Mouse (Mus musculus) small intestine, adult 2 months (tissue): ENCODE results near the gene Msrb2. TPM values are rescaled to one million over a fixed set of nuclear protein-coding genes. Genes with fewer than 3 reads are reported as not detected.
A peak's percentile ranks its signal among the peaks of the same experiment; 100 is the strongest.

Experiments
- H3K27ac ChIP-seq: fragments of 200-500 bp; 2 replicates; pipeline ENCODE4 v1.5.1; 2012; ENCODE audit warnings: low read depth, low read length, control low read depth, inconsistent platforms; ENCODE audit not compliant: insufficient read depth
- H3K27me3 ChIP-seq: fragments of 200-500 bp; 2 replicates; pipeline ENCODE4 v1.6.1; 2012; ENCODE audit warnings: mild to moderate bottlenecking, moderate library complexity, low read length, inconsistent platforms; ENCODE audit not compliant: control insufficient read depth, insufficient read depth
- H3K36me3 ChIP-seq: fragments of 200-500 bp; 2 replicates; pipeline ENCODE4 v1.6.1; 2012; ENCODE audit warnings: mild to moderate bottlenecking, low read length, control low read depth, inconsistent platforms; ENCODE audit not compliant: control insufficient read depth, insufficient read depth
- H3K4me1 ChIP-seq: fragments of 200-500 bp; 2 replicates; pipeline ENCODE4 v1.6.1; 2012; ENCODE audit warnings: low read length, inconsistent platforms, mixed read lengths; ENCODE audit not compliant: control insufficient read depth, insufficient read depth, insufficient read length
- H3K4me3 ChIP-seq: fragments of 200-500 bp; 2 replicates; pipeline ENCODE4 v1.5.1; 2012; ENCODE audit warnings: low read depth, mild to moderate bottlenecking, control low read depth, inconsistent platforms, low read length, moderate library complexity
- CTCF ChIP-seq: fragments of 200-500 bp; IDR thresholded peaks from 2 replicates; pipeline ENCODE4 v1.5.1; 2012; ENCODE audit warnings: low read depth, mild to moderate bottlenecking, control low read depth, inconsistent platforms, low read length, moderate library complexity, mixed read lengths; ENCODE audit not compliant: insufficient replicate concordance, insufficient read length; ENCODE audit errors: extremely low read depth
- POLR2A ChIP-seq: fragments of 200-500 bp; IDR thresholded peaks from 2 replicates; pipeline ENCODE4 v1.6.1; 2012; ENCODE audit warnings: low read depth, mild to moderate bottlenecking, control low read depth, inconsistent platforms, low read length, moderate library complexity
- WGBS: fragments of 180-500 bp; shearing (Covaris S2); methylation state at CpG from one replicate; pipeline ENCODE4 v1.1.7; 2018; 5-methylcytosine and 5-hydroxymethylcytosine counted together
- polyA plus RNA-seq: library from polyadenylated mRNA; depleted of rRNA; stranded (reverse); fragments of >200 nt; gene quantifications from 2 replicates; pipeline ENCODE4 v1.2.3, GENCODE M21; 2012

The Msrb2 gene
- polyA plus RNA-seq, 1 experiment: 1.5 TPM

GRCm38 (mm10) chr2:19414222-19414965 lies 43.2 kb downstream of the Msrb2 start:
- 20% methylated on average over 19 of the region's 19 CpGs for WGBS
- H3K4me3 ChIP-seq: no peak overlapping the region
- no peaks in the 10 kb centered on the region for H3K36me3 ChIP-seq
- peak; percentile 88; the same call in 1 of the 2 replicates for TF ChIP-seq CTCF
- no peak for TF ChIP-seq POLR2A
- H3K27ac ChIP-seq: no peak overlapping the region
- no peaks in the 10 kb centered on the region for H3K4me1 ChIP-seq
- H3K27me3 ChIP-seq: no peaks in the 10 kb centered on the region

GRCm38 (mm10) chr2:19415063-19415521 lies 43.9 kb downstream of the Msrb2 start:
- Histone ChIP-seq H3K36me3 (no peaks in the 10 kb centered on the region), H3K27me3 (no peaks in the 10 kb centered on the region), H3K4me3 (no peak overlapping the region), H3K27ac (no peak overlapping the region), H3K4me1 (no peaks in the 10 kb centered on the region)
- 2% methylated on average over 6 of the region's 6 CpGs for WGBS
- TF ChIP-seq CTCF: peak; percentile 17; the same call in 1 of the 2 replicates
- no peak for TF ChIP-seq POLR2A

GRCm38 (mm10) chr2:19416066-19416465 lies 44.8 kb downstream of the Msrb2 start:
- Histone ChIP-seq H3K27me3 (no peaks in the 10 kb centered on the region), H3K4me3 (no peak overlapping the region), H3K4me1 (no peaks in the 10 kb centered on the region), H3K27ac (no peak overlapping the region), H3K36me3 (no peaks in the 10 kb centered on the region)
- TF ChIP-seq CTCF: no peak
- no peak for TF ChIP-seq POLR2A
- 59% methylated on average over 6 of the region's 6 CpGs for WGBS

DNA sequence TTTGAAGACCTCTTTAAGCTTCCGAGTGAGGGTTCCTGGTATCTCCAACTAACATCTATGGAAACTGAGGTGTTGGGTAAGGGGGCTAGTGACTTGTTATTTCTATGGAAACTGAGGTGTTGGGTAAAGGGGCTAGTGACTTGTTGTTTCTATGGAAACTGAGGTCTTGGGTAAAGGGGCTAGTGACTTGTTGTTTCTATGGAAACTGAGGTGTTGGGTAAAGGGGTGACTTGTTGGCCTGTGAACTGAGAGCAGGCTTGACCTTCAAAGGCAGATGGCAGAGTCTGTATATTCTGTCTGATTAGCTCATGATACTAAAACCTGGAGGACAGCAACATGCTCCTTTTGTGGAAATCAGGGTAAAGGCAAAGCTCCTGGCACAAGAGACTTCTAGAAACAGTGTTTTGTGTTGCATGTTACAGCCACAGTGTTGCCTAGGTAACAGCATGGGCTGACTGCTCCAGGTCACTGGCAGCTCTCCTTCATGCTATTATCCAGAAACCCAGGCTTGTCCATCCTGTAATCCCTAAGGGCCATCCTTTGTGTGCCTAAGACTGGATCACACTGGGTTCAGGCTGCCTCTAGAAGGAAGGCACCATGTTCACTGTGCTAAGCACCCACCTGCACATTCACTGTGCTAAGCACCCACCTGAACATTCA lies 48.6 kb downstream of the Msrb2 start:
- 46% methylated on average over 1 of the region's 1 CpGs for WGBS
- no peaks in the 10 kb centered on the region for H3K4me1 ChIP-seq
- H3K27me3 ChIP-seq: no peaks in the 10 kb centered on the region
- no peak overlapping the region for H3K27ac ChIP-seq
- TF ChIP-seq POLR2A (no peak), CTCF (no peak)
- no peaks in the 10 kb centered on the region for H3K36me3 ChIP-seq
- H3K4me3 ChIP-seq: no peak overlapping the region

DNA sequence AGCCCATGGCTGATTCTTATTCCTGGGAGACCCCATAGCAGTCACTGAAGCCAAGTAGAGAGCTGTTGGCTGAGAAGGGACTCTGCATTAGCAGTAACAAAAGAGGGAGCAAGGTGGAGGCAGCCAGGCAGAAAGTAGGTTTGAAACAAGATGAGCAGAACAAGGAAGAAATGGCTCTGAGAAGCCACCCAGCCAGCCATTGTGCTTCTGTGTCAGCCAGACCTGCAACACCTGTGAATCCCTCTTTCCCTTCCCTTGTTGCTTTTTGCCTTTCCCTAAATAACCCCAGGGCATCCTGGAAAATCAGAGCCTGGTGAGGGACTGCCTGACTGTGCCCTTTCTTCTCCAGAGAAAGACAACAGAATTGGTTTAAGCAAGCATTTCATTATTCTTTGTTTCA lies 51.0 kb downstream of the Msrb2 start:
- no peaks in the 10 kb centered on the region for H3K27me3 ChIP-seq
- H3K4me1 ChIP-seq: no peaks in the 10 kb centered on the region
- no peak overlapping the region for H3K27ac ChIP-seq
- H3K36me3 ChIP-seq: no peaks in the 10 kb centered on the region
- no peak for TF ChIP-seq CTCF
- no peak for TF ChIP-seq POLR2A
- H3K4me3 ChIP-seq: no peak overlapping the region

DNA sequence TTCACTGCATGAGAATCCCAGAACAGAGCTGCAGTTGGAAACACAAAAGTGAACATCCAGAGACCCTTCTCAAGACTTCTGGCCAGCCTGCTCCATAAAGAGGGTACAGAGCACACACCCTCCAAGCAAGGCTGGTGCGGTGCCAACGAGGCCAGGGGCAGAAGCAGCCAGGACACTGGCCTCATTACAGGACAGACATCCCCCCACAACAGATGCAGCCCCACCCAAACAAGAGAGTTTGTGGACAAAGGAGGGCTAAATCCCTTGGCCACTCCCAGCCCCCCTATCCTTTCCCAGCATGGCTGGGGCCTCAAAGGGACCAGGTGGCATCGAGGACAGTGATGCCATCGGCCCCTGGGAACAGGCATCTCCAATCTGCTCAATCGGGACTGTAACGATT lies 51.8 kb downstream of the Msrb2 start:
- Histone ChIP-seq H3K36me3 (no peaks in the 10 kb centered on the region), H3K27me3 (no peaks in the 10 kb centered on the region), H3K4me3 (no peak overlapping the region), H3K27ac (no peak overlapping the region), H3K4me1 (no peaks in the 10 kb centered on the region)
- TF ChIP-seq CTCF: no peak
- TF ChIP-seq POLR2A: no peak
- WGBS: 81% methylated on average over 6 of the region's 6 CpGs

DNA sequence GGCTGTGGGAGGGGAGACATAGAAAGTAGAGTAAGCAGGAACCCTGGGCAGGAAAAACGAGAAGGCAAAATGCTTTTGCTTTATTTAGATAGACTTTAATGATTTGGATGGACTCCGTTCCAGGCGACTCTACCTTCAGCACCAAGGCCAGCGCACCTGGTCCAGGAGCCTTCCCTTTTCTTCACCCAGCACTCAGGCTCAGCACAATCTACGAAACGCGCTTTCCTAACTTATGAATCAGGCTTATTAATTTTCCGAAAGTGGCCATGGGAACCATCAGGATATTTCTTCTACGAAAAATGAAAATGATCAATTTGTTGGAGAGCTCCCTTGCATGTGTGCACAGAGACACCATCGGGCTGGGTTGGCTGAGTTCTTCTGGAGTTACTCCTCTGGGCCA lies 57.8 kb downstream of the Msrb2 start:
- no peaks in the 10 kb centered on the region for H3K36me3 ChIP-seq
- TF ChIP-seq CTCF (no peak), POLR2A (no peak)
- H3K27me3 ChIP-seq: peaks cover 18% of the 10 kb centered on the region
- H3K27ac ChIP-seq: no peak overlapping the region
- H3K4me3 ChIP-seq: no peak overlapping the region
- H3K4me1 ChIP-seq: no peaks in the 10 kb centered on the region
- 9% methylated on average over 10 of the region's 10 CpGs for WGBS
